Mouse (Mus musculus) spleen, adult 10 weeks (tissue): ENCODE results near the gene Ptpdc1. TPM values are rescaled to one million over a fixed set of nuclear protein-coding genes. Genes with fewer than 3 reads are reported as not detected.

Source experiments
- polyA plus RNA-seq: library from polyadenylated mRNA; stranded (reverse); fragments of 350-450 nt; fragmentation: Illumina TruSeq; extraction: RNeasy Lipid Tissue Mini Kit (QIAGEN cat#74804); gene quantifications from one replicate; pipeline ENCODE4 v1.2.3, GENCODE M21; 2015; ENCODE audit warnings: low replicate concordance; ENCODE audit not compliant: insufficient read depth

The Ptpdc1 gene
- 4.2 TPM for polyA plus RNA-seq

GRCm38 (mm10) chr13:48625433-48626184 lies at the start of gene Ptpdc1:
Gene Ptpdc1 (minus strand): TSS chr13:48625664.

GRCm38 (mm10) chr13:48662431-48663143 lies 37.1 kb upstream of the Ptpdc1 start, which contains the start of gene Barx1:
Gene Barx1 (plus strand): TSS chr13:48662998.

Other genes with a start within 250 kb of the Ptpdc1 start
- 22.1 TPM for gene Zfp169, start 112.2 kb downstream of the Ptpdc1 start, polyA plus RNA-seq
- 0.91 TPM for gene A830005F24Rik, start 112.1 kb downstream of the Ptpdc1 start, polyA plus RNA-seq
- 0.28 TPM for gene Barx1, start 37.3 kb upstream of the Ptpdc1 start, polyA plus RNA-seq
- 17.0 TPM for gene Phf2, start 245.5 kb upstream of the Ptpdc1 start, polyA plus RNA-seq